Mouse (Mus musculus) T-cell, adult 2 months (primary cell): ENCODE measurements around the gene Olfr17.
"Not testable (repeated sequence)": the region's sequence is repeated elsewhere in the genome, so short reads cannot be mapped to it uniquely, and the experiment has no call there.

ENCODE experiments used
- DNase-seq: peaks from one replicate; pipeline ENCODE4 v3.0.0; 2022; ENCODE audit warnings: low spot score

Gene Olfr17

DNA sequence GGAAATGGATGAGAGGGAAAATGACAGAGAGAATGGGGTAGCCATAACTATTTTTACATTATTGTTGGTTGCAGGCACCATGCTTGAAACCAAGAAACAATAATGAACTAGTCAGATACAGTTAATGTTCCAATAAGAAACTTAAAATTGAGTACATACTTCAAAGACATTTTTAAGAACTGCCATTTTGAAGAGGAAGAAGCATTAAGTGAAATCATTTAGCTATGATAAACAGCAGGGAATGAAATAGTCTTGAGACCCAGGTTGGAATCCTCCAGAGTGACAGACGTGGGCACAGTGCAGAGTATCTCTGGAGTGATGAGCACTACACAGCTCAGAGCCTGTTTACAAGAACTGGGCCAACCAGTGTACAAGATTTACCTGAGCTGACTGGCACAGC lies at the start of gene Olfr17:
Olfr17 (plus strand) TSS at position 301 of the 400 bp plus-strand sequence.
- DNase-seq, result no peak

GRCm38 (mm10) chr7:107044407-107044806 lies 48.6 kb upstream of the Olfr17 start:
- no peak for DNase-seq

GRCm38 (mm10) chr7:107045833-107046232 lies 47.2 kb upstream of the Olfr17 start:
- peak; percentile 39 for DNase-seq

DNA sequence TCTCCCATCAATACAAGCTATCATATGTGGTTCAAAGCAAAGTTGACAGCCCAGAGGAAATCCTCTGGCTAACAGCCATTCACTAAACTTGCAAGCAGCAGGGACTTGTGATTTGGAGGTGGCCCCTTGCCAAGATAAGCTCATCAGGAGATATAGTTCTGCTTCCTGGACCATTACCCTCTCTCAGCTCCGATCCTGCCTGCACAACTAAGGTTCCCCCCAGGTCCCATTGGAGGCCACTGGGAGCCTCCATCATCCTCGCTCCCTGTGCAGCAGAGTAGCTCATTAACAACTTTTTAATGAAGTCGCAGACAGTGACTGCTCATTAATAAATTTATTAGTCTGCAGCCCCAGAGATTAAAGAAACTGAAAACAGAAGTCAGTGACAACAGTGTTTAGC lies 45.4 kb upstream of the Olfr17 start:
- no peak for DNase-seq

DNA sequence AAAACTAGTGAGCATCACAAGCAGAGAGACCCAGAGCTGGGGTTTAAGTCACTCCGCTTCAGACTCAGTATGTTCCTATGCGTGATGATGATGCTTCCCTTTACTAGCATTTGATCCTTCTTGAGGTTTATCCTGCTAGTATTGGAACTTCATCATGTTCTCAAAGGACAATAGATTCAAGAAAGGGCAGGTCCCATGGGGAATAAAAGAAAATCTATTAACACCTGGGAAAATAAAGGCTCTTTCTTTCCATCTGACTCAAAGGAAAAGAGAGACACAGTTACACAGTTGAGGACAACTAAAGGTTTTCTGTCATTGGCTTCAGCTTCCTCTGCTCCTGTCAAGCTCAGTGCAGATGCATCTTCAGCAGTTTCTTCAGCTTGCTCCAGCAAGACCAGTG lies 22.3 kb upstream of the Olfr17 start, which contains the start of gene Olfr714:
Olfr714 (plus strand) TSS at position 301 of the 400 bp plus-strand sequence.
- no peak for DNase-seq

DNA sequence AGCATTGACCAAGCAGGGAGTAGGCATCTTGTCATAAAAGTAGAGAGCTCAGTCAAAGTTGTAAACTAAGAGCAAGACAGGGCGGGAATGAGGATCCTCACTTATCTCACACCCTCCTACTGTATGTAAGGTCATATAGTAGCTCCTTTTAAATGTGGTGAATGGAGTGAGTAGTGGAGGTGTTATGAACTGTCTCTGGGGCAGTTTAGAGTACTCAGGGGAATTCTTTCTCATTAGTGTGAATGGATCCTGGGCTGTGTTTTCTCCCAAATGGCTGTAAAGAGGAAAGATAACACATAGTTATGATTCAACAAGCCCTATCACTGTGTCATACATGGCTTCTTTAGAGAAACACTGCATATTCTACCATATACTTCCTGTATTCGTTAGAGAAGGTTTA lies 17.2 kb downstream of the Olfr17 start, which contains the start of gene Olfr715b:
Olfr715b (minus strand) TSS at position 101 of the 400 bp plus-strand sequence.
- DNase-seq, result not testable (repeated sequence)

GRCm38 (mm10) chr7:107130983-107131382 lies 38.0 kb downstream of the Olfr17 start, which contains the start of gene Olfr715:
Gene Olfr715 (minus strand): TSS chr7:107131083.
- not testable (repeated sequence) for DNase-seq

GRCm38 (mm10) chr7:107138027-107138426 lies 45.0 kb downstream of the Olfr17 start, which contains the start of gene Olfr716:
Gene Olfr716 (plus strand): TSS chr7:107138327.
- not testable (repeated sequence) for DNase-seq
